Mouse (Mus musculus): ENCODE data around the gene Cdh15. TPM values are rescaled to one million over a fixed set of nuclear protein-coding genes. Genes with fewer than 3 reads are reported as not detected.

The Cdh15 gene
- polyA plus RNA-seq (2014; fragmentation: Nextera tagmentation; extraction: Ambion mirVana): 3.0 and 3.4 TPM in 2 replicates

DNA sequence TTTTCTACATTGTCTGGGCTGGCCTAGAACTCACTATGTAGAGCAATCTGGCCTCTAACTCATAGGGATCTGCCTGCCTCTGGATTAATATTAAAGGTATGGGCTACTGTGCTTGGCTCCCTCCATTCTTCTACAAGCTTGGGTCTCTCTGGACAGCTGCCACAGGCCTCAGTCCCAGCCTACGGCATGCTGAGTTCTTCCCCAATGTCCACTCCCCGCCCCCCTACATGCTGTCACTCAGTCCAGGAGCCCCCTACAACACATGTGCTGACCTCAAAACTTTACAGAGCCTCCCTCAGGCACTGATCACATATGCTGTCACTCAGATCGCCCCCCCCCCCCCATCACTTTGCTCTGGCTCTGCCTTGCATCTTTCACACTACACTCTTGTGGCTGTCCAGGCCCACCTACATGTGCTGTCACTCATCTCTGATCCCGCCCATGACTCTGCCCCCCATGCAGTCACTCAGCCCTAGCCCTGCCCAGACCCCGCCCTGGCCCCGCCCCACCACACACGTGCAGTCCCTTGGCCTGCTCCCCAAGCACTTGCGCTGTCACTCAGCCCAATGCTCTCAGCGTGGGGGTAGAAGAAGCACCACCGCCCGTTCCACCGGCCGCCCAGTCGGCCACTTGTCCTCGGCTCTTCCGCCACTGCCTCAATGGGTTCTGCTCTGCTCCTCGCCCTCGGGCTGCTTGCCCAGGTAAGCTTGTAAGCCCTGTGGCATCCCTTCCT, at the start of gene Cdh15:
Cdh15 (plus strand) TSS at position 138 of the 733 bp plus-strand sequence.
- no peaks in the 10 kb centered on the region for H3K36me3 ChIP-seq (replicated peaks; ENCODE audit: control insufficient read depth, insufficient read depth, low read depth, low read length)
- no peak within 1 kb of the TSS for H3K27ac ChIP-seq (replicated peaks; ENCODE audit: low read depth, low read length)
- ATAC-seq (replicated peaks; ENCODE audit: insufficient number of reproducible peaks, low FRiP score, low TSS enrichment, low read depth) (peak; percentile 80), DNase-seq (ENCODE audit: low spot score) (peak; percentile 76)
- no peaks in the 10 kb centered on the region for H3K27me3 ChIP-seq (ENCODE audit: control insufficient read depth, insufficient read depth, low read length)
- H3K4me2 ChIP-seq (ENCODE audit: low read depth, low read length): peak within 1 kb of the TSS; percentile 27
- 11% methylated on average over 17 of the region's 18 CpGs for WGBS
- no peaks in the 10 kb centered on the region for H3K4me1 ChIP-seq (ENCODE audit: control insufficient read depth, insufficient read depth, low read length)
- no peak within 1 kb of the TSS for H3K4me3 ChIP-seq (ENCODE audit: low read depth, low read length)
- no peaks in the 10 kb centered on the region for H3K9me3 ChIP-seq (replicated peaks; ENCODE audit: control insufficient read depth, low read length)
- 0 out of 2 replicates have a peak within 1 kb of the TSS, but pooled peaks have one; percentile 15 for H3K9ac ChIP-seq (replicated peaks; ENCODE audit: low read length)

DNA sequence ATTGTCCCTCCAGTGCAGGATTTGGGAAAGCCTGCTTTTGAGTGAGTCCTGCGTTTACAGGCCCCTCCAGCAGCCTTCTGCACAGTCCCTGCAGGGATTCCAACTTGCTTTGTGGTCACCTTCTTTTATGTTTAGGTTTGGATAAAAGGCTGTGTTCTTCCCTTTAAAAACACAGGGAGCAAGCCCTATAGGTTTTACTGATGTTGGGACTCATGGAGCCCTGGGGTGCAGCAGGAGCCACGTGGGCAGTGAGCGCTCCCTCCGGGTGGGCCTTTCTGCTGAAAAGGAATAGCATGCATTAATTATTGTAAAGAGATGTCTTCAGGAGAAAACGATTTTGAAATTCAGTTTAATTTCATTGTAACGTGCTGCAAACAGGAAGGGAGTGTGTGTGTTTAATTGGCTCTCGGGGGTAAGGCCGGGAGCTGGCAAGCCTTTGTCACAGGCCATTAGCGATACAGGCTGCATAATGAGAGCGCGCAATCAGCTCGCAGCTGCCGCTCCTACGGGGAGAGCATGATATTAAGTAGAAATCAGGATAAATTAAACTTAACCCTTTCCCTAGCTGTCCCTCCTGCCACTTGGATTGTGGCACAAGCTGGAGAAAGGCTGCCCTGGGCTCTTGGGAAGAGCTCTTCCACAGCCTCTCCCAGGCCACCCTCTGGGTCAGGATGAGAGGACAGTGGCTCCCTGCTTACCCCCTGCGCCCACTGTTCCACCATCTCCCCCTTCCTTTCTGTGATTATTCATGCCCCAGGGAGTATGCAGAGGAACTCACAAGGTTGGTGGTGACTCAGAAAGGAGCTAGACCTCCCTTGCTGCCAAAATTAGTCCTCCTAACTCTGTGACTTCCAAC, 43.6 kb upstream of the Cdh15 start:
- WGBS: 25% methylated on average over 15 of the region's 15 CpGs
- no peak overlapping the region for H3K9ac ChIP-seq (replicated peaks; ENCODE audit: low read length)

GRCm38 (mm10) chr8:122805349-122805748, 42.4 kb upstream of the Cdh15 start:
- Histone ChIP-seq H3K4me3 (ENCODE audit: low read depth, low read length) (no peak overlapping the region), H3K27ac (replicated peaks; ENCODE audit: low read depth, low read length) (no peak overlapping the region), H3K9ac (replicated peaks; ENCODE audit: low read length) (no peak overlapping the region), H3K36me3 (replicated peaks; ENCODE audit: control insufficient read depth, insufficient read depth, low read depth, low read length) (no peaks in the 10 kb centered on the region), H3K27me3 (ENCODE audit: control insufficient read depth, insufficient read depth, low read length) (no peaks in the 10 kb centered on the region), H3K4me2 (ENCODE audit: low read depth, low read length) (no peak overlapping the region), H3K9me3 (replicated peaks; ENCODE audit: control insufficient read depth, low read length) (no peaks in the 10 kb centered on the region), H3K4me1 (ENCODE audit: control insufficient read depth, insufficient read depth, low read length) (no peaks in the 10 kb centered on the region)
- DNase-seq (ENCODE audit: low spot score): no peak
- ATAC-seq (replicated peaks; ENCODE audit: insufficient number of reproducible peaks, low FRiP score, low TSS enrichment, low read depth): no peak
- WGBS: 65% methylated on average over 3 of the region's 3 CpGs

More for the DNA sequence above, 43.6 kb upstream of the Cdh15 start:
- no peak overlapping the region for H3K4me3 ChIP-seq (ENCODE audit: low read depth, low read length)
- no peaks in the 10 kb centered on the region for H3K4me1 ChIP-seq (ENCODE audit: control insufficient read depth, insufficient read depth, low read length)
- no peak overlapping the region for H3K27ac ChIP-seq (replicated peaks; ENCODE audit: low read depth, low read length)
- no peaks in the 10 kb centered on the region for H3K27me3 ChIP-seq (ENCODE audit: control insufficient read depth, insufficient read depth, low read length)
- no peak overlapping the region for H3K4me2 ChIP-seq (ENCODE audit: low read depth, low read length)
- no peaks in the 10 kb centered on the region for H3K9me3 ChIP-seq (replicated peaks; ENCODE audit: control insufficient read depth, low read length)
- DNase-seq (ENCODE audit: low spot score): peak; percentile 14
- peak; percentile 61; the same call in 1 of the 2 replicates for ATAC-seq (replicated peaks; ENCODE audit: insufficient number of reproducible peaks, low FRiP score, low TSS enrichment, low read depth)
- H3K36me3 ChIP-seq (replicated peaks; ENCODE audit: control insufficient read depth, insufficient read depth, low read depth, low read length): no peaks in the 10 kb centered on the region

GRCm38 (mm10) chr8:122806956-122807538, 40.7 kb upstream of the Cdh15 start:
- no peak for ATAC-seq (replicated peaks; ENCODE audit: insufficient number of reproducible peaks, low FRiP score, low TSS enrichment, low read depth)
- Histone ChIP-seq H3K27me3 (ENCODE audit: control insufficient read depth, insufficient read depth, low read length) (no peaks in the 10 kb centered on the region), H3K36me3 (replicated peaks; ENCODE audit: control insufficient read depth, insufficient read depth, low read depth, low read length) (no peaks in the 10 kb centered on the region), H3K4me1 (ENCODE audit: control insufficient read depth, insufficient read depth, low read length) (no peaks in the 10 kb centered on the region), H3K4me2 (ENCODE audit: low read depth, low read length) (no peak overlapping the region), H3K27ac (replicated peaks; ENCODE audit: low read depth, low read length) (no peak overlapping the region), H3K9ac (replicated peaks; ENCODE audit: low read length) (no peak overlapping the region), H3K4me3 (ENCODE audit: low read depth, low read length) (no peak overlapping the region), H3K9me3 (replicated peaks; ENCODE audit: control insufficient read depth, low read length) (no peaks in the 10 kb centered on the region)
- WGBS: 72% methylated on average over 7 of the region's 7 CpGs
- no peak for DNase-seq (ENCODE audit: low spot score)

- Histone ChIP-seq H3K4me2 (ENCODE audit: low read depth, low read length) (no peak overlapping the region), H3K27ac (replicated peaks; ENCODE audit: low read depth, low read length) (no peak overlapping the region), H3K4me3 (ENCODE audit: low read depth, low read length) (no peak overlapping the region), H3K9ac (replicated peaks; ENCODE audit: low read length) (no peak overlapping the region), H3K27me3 (ENCODE audit: control insufficient read depth, insufficient read depth, low read length) (no peaks in the 10 kb centered on the region), H3K4me1 (ENCODE audit: control insufficient read depth, insufficient read depth, low read length) (no peaks in the 10 kb centered on the region), H3K9me3 (replicated peaks; ENCODE audit: control insufficient read depth, low read length) (no peaks in the 10 kb centered on the region), H3K36me3 (replicated peaks; ENCODE audit: control insufficient read depth, insufficient read depth, low read depth, low read length) (no peaks in the 10 kb centered on the region)
- no peak for DNase-seq (ENCODE audit: low spot score)
- WGBS: 74% methylated on average over 4 of the region's 4 CpGs
- ATAC-seq (replicated peaks; ENCODE audit: insufficient number of reproducible peaks, low FRiP score, low TSS enrichment, low read depth): no peak
Measured at GRCm38 (mm10) chr8:122807907-122808306, 39.9 kb upstream of the Cdh15 start.

DNA sequence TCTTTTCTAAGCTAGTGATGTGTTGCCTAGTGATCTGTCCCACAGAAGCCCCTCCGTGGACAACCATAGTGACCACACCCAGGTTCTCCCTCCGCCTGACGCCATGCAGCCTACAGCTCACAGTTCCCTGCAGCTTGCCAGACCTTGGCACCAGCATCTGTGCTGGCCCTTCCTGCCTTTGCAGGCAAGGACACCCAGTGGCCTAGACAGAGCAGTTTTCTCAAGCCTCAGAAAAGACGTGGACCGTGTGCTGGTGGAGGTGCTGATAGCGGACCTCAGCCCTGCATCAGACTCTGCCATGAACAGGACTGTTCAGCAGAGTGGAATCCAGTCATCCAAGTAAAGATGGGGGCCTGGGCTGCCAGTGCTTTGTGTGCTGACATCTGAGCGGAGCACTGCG, 37.4 kb upstream of the Cdh15 start:
- Histone ChIP-seq H3K36me3 (replicated peaks; ENCODE audit: control insufficient read depth, insufficient read depth, low read depth, low read length) (no peaks in the 10 kb centered on the region), H3K9ac (replicated peaks; ENCODE audit: low read length) (no peak overlapping the region), H3K4me2 (ENCODE audit: low read depth, low read length) (no peak overlapping the region), H3K27me3 (ENCODE audit: control insufficient read depth, insufficient read depth, low read length) (no peaks in the 10 kb centered on the region), H3K4me1 (ENCODE audit: control insufficient read depth, insufficient read depth, low read length) (no peaks in the 10 kb centered on the region), H3K27ac (replicated peaks; ENCODE audit: low read depth, low read length) (no peak overlapping the region), H3K9me3 (replicated peaks; ENCODE audit: control insufficient read depth, low read length) (no peaks in the 10 kb centered on the region), H3K4me3 (ENCODE audit: low read depth, low read length) (no peak overlapping the region)
- no peak for DNase-seq (ENCODE audit: low spot score)
- ATAC-seq (replicated peaks; ENCODE audit: insufficient number of reproducible peaks, low FRiP score, low TSS enrichment, low read depth): no peak
- WGBS: 88% methylated on average over 8 of the region's 8 CpGs

- no peak overlapping the region for H3K9ac ChIP-seq (replicated peaks; ENCODE audit: low read length)
Measured at GRCm38 (mm10) chr8:122811870-122812494, 35.8 kb upstream of the Cdh15 start.

More at GRCm38 (mm10) chr8:122811870-122812494, 35.8 kb upstream of the Cdh15 start:
- Histone ChIP-seq H3K4me1 (ENCODE audit: control insufficient read depth, insufficient read depth, low read length) (no peaks in the 10 kb centered on the region), H3K9me3 (replicated peaks; ENCODE audit: control insufficient read depth, low read length) (no peaks in the 10 kb centered on the region), H3K27ac (replicated peaks; ENCODE audit: low read depth, low read length) (no peak overlapping the region), H3K4me2 (ENCODE audit: low read depth, low read length) (no peak overlapping the region), H3K36me3 (replicated peaks; ENCODE audit: control insufficient read depth, insufficient read depth, low read depth, low read length) (no peaks in the 10 kb centered on the region), H3K27me3 (ENCODE audit: control insufficient read depth, insufficient read depth, low read length) (no peaks in the 10 kb centered on the region), H3K4me3 (ENCODE audit: low read depth, low read length) (no peak overlapping the region)
- 88% methylated on average over 16 of the region's 16 CpGs for WGBS
- DNase-seq (ENCODE audit: low spot score) (no peak), ATAC-seq (replicated peaks; ENCODE audit: insufficient number of reproducible peaks, low FRiP score, low TSS enrichment, low read depth) (0 out of 2 replicates have a peak, but pooled peaks have one; percentile 17)
